Mouse (Mus musculus): ENCODE results near the gene Tmem132a.

GRCm38 (mm10) chr19:10833611-10834010 is 36.1 kb downstream of the Tmem132a start:
- TF ChIP-seq CTCF (IDR thresholded peaks at IDR 0.05; ENCODE audit: low read depth, low read length) (no peak), POLR2A (IDR thresholded peaks at IDR 0.05; ENCODE audit: insufficient read depth, low read length) (no peak), EP300 (IDR thresholded peaks at IDR 0.05; ENCODE audit: insufficient read depth, low read depth, low read length) (no peak)

All from ES-Bruce4 (cell line).